Mouse (Mus musculus): ENCODE results near the gene Atp5e.
A peak's percentile ranks its signal among the peaks of the same experiment; 100 is the strongest.

Atp5e gene

DNA sequence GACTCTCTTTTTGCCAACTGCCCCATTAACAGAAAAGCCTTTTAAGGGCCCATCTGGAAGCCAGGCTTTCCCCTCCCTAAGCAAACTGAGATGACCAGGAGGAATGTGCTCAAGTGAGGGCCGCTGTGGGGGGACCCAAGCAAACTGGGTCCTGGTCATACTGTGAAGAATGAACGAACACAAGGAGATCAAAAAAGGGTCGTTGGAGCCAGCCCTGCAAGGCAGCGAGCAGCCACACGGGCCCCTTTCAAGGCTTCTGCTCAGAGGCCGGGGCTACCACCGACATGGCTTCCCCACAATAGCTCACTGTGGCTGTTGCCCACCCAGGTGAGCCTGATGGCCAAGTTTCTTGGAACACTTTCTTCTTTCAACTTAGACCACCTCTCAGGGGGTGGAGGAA lies 17.4 kb downstream of the Atp5e start:
- DNase-seq: no peak

DNA sequence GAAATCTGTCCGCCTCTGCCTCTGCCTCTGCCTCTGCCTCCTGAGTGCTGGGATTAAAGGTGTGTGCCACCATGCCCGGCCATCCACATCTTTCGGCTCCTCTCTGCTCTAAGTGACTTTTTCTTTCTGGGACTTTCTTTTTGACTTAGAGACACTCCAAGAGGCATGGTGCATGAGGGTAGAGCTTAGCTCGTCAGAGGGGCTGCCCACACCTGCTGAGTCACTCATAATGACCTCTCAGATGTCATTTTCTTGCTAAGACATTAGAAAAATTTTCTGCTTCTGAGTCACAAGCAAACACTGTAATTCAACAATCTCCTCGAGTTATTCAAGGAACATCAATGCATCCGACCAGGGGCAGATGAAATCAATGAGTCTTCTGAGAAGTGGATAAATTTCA lies 18.9 kb downstream of the Atp5e start:
- no peak for DNase-seq

DNA sequence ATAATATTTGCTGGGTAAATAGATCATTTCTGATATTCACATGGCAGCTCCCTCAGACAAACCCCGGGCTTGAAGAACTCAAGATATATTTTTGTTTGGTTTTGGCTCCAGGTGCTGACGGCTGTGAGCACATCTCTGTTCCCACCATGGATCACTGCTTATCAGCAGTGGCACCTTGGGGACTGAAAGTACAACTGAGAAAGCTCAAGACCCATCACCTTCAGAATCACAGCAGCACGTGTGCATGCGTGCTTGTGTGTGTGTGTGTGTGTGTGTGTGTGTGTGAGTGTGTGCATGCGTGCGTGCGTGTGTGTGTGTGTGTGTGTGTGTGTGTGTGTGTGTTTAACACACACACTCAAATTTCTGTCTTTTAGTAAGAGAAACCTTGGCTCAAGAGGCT lies 19.5 kb downstream of the Atp5e start:
- no peak for DNase-seq

DNA sequence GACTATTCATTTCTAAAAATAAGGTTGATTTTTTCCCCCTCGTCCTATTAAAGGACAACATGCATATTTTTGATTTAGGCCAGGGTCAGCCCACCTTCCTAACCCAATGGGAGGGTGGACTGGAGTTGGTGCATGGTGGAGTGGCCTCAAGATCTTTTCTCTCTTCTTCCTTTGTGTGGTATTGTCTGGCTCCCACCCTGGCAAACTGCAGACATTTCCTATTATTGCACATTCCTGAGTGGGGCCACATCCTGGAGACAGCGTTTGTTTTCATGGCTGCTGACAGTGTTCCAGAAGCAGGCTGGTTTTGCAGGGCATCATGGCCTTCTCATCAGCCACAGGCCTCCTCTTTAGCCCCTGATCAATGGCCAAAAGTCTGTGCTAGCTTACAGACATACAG lies 20.9 kb downstream of the Atp5e start:
- DNase-seq: no peak

DNA sequence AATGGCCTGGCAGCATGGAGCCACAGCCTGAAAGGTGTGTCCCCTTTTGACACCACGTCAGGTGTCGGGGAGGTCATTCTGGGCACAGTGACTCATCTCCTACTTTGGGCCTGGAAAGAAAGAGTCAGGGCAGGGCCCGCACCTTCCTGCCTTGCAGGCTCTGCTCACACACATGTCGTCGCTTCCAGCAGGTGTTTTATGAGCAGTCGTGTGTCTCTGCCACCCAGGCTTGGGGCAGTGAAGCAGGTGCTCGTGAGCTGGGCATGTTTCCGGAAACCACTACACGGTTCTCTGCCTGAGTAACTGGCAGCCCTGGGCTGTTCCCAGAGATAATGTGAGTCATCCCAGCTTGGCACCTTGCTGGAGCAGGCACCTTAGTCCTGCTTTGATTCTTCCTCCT lies 21.4 kb downstream of the Atp5e start:
- DNase-seq: peak; percentile 19

DNA sequence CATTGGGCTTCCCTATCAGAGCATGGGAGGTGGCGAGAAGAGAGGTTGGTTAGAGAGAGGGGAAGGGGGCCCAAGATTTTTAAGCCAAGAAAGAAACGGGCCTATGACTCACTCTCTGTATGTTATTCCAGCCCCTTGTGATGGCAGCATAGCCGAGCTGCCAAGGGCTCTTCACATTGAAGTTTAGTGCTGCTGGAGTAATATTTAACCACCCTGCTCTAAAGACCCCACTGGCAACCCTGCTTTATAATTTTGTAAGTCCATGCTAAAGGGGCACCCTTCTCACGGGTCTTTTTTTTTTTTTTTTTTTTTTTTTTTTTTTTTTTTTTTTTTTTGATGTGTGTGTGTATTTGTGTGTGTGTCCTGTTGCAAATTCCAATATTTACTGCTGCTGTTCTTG lies 22.0 kb downstream of the Atp5e start:
- DNase-seq: no peak

DNA sequence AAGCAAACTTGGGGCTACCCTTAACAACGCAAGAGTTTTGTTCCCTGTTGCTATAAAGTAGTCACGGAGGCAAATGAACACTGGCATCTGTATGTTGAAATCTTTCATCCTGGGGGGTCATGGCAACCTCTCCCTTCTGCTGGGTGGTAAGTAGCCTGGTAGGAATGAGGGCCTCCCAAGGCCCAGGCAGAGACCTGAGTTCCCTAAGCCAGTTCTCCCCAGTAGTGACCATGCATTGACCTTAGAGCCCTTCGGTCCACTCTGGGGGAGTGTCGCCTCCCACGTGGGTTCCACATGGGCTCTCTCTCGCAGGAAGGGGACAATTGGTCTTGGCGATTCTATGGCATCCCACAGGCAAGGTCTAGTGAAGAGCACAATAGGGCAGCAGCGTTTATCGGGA lies 23.9 kb downstream of the Atp5e start:
- DNase-seq: no peak

DNA sequence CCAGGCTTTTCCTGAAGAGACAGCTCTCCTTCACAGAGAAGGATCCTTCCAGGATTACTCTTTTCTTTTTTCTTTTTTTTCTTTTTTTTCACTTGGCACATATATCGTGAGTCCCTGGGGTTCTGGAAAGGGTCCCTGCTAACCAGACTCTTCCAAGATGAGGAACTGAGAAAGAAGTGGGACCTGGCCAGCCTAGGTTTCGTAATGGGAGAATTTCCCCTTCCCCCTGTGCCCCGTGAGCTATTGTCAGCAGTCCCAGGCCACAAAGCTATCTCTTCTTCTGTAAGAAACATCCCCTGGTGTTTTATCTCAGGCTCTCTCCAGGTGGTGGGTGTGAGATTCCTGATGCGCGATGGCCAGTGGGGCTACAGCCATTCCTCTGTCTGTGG lies 24.5 kb downstream of the Atp5e start:
- DNase-seq: no peak

DNA sequence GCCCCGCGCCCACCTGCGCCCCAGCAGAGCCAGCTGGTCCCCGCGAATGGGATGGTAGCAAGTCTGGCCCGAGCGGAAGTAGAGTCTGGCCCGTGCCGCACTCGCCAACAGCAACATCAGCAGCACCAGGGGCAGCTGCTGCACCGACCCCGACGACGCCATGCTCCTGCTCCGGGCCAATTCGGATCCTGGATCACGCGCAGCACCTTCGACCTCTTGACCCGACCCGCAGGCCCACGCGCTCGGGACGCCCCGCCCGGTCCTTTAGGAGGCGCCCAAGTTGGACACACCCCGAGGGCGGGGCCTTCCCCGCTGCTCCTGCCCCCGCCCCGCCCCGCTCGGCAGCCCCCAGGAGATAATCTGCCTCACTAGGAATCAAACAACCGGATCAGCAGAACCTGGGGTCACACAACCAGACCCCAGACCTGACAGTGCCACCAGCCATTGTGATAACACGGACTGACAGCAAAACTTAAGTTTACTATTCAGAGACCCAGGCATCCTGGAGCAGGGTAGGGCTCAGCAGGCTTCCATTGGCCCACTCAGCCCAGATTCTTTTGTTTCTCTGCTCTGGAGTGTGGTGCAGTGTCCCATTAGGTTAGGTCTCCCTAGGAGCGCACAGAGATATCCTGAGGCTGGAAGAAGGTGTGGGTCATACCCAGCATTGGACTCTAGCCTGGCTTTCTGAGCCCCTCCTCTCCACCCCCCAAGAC lies 25.0 kb downstream of the Atp5e start, which contains the start of gene Ctsz:
TSS of gene Ctsz (minus strand) at position 303 of the 713 bp plus-strand sequence.
- peak; percentile 78 for DNase-seq

DNA sequence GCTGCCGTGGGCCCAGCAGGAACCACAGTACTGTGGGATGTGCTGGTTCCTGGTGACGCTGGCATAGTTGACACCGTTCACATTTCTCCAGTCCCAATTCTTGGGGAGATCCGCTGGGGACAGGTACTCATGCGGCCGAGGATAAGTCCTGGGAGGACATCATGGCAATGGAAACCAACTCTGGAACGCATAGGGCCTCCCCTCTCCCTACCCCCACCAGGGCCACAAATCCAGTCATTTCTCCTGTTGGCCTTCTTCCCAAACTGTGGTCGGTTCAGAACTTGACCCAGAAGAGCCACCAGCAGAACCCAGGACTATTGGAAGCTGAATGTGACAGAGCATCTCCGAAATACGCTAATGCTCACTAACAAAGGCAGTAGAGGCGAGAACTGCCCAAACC lies 25.7 kb downstream of the Atp5e start:
- DNase-seq: no peak

DNA sequence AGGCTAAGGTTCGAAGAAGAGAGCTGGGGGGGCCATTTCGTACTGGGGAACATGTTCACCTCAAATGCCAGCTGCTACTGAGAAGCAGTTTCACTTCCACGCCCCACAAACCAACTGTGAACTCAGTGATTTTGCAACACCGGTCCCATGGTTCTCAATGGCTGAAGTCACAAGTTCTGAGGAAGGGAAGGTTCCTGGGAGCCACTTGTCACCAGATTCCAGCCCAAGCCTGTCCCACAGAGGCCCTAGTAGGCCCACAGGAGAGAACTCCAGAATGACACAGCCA lies 26.3 kb downstream of the Atp5e start:
- peak; percentile 59 for DNase-seq

DNA sequence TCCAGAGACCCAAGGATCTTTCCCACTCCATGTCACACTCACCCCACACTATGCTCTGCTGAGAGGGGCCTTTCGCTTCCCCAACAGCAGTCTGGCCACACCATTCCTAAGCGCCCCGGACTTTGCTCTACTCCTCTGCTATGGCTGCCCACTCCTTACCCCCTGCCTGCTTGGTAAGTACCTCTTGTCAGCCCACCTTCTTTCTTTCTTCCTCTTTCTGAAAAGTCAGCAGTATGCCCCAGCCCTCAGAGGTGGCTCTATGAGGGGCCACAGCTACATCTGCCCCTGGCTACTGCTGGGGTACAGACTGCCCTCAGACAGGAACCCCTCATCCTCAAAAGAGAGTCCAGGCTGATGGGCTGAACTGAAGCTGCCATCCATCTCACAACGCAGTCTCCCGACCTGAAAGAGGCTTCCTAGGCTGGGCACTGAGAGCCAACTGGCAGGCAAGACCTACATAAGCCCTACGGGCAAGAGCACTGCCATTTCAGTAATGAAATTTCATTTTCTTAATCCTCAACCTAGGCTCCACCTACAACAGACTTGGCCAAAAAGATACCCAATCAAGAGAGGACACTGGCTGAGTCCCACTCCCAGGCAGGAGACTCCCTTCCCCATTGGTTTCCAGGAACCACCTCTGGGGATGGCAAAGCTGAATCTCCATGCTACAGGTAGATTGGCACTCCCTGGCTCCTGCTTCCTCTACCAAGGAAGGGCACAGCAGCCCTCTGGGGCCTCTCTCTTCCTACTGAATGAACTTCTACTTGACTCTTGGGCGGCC lies 26.8 kb downstream of the Atp5e start:
- no peak for DNase-seq

DNA sequence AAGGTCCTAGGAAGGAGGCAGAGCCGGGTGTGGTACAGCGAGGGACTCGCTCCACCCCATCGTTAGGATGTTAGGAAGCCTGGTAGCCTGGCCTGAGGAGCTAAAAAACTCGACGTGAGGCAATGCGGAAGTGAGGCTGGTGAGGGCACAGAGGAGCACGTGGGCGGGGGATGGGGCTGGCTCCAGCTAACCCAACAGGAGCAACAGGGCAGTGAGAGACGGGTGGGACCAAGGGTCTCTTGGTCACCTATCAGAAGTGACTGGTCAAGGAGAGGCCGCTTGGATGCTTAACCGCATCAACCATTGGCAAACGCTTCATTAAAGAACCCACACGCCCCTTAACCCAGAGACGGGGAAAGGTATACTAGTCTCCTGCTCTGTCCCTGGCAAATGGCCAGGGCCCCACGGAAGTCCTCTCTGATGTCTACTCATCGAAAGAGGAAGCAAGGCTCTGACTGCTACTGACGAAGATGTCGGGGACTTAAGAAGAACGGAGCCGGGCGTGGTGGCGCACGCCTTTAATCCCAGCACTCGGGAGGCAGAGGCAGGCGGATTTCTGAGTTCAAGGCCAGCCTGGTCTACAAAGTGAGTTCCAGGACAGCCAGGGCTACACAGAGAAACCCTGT lies 27.7 kb downstream of the Atp5e start:
- peak; percentile 29 for DNase-seq

DNA sequence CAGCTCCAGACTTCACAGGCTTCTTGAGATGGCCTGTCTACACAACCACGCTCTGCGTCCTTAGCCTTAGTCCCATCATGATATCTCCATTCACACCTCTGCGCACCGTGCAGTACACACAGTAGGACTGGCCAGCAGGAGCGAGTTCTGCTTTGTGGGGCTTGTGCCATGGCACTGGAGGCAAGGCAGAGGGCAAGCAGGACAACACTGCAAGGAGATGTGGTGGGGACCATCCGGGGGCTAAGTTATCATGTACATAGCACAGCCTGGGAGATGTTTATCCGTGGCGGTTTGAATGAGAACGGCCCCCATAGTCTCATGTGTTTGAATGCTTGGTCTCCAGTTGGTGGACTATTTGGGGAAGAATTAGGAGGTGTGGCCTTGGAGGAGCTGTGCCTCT lies 29.0 kb downstream of the Atp5e start:
- no peak for DNase-seq

DNA sequence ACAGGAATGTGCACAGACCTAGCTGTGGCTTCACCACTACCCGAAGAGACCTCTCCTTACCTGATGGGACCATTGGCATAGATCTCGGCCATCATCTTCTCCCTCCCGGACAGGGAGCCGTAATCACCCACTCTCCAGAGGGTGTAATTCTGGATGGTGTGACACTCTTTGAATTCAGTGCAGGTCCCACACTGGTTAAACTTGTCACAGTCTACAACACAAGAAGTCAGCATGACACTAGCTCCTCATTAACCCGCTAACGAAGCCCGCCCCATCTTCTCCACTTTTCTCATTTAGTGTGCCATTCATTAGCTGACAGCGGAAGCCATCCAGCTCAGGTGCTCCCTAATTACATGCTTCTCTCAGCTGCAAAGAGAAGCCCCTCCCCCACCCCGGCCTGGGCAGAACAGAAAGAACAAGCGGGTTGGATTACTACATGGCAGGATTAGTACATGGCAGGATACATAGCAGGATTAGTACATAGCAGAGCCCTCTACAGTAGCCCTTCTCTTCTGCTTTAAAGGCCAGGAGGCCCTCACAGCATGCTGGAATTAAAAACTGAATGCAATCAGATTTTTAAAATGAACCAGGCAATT lies 34.8 kb downstream of the Atp5e start:
- no peak for DNase-seq

DNA sequence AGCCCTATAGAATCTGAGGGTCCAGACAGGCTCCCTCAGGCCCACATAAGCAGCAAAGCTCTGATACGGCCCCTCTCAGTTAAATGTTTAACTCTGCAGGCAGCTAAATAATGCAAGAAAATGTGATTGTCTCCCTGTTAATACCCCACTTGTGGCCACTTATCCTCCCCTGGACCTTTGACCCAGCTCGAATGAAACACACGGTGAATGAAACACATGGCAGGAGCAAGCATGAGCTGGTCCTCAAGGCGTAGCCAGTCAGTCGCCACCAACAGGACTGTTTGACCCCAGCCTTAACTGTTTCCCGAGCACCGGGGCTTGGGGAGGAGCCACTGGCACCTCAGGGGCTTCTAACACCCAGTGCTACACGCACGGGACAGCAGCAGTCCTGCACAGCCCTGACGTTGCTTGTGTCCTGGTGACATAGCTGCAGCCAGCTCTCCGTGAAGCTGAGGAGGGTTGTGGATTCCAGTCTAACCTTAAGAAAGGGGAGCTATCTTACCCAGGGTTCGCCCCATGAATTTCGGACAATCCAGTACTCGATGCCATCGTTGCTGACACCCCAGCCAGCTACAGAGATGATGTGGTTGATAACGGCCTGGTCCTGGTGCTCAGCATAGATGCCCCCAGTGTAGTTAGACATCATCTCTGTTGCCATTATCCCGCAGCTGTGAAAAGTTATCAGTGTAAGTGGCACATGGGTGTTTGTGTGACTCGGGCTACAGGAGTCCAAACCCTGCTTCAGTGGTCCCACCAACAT lies 35.6 kb downstream of the Atp5e start:
- DNase-seq: no peak

DNA sequence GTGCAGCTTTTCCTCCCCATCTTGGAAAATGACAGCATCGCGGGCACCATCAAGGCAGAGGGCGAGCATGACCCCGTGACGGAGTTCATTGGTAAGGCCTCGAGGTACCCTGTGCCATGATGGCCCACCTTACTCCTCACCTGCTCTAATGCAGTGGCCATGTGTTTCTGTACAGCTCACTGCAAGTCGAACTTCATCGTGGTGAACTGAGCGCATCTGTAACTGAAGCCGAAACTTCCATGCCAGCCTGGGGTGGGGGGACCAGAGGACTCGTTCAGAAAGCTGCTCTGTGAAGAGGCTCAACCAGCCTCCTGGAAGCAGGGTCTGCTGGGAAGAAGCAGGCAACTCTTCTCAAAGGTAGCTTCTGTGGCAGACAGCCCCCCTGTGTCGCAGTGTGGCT lies 37.0 kb downstream of the Atp5e start:
- DNase-seq: no peak

DNA sequence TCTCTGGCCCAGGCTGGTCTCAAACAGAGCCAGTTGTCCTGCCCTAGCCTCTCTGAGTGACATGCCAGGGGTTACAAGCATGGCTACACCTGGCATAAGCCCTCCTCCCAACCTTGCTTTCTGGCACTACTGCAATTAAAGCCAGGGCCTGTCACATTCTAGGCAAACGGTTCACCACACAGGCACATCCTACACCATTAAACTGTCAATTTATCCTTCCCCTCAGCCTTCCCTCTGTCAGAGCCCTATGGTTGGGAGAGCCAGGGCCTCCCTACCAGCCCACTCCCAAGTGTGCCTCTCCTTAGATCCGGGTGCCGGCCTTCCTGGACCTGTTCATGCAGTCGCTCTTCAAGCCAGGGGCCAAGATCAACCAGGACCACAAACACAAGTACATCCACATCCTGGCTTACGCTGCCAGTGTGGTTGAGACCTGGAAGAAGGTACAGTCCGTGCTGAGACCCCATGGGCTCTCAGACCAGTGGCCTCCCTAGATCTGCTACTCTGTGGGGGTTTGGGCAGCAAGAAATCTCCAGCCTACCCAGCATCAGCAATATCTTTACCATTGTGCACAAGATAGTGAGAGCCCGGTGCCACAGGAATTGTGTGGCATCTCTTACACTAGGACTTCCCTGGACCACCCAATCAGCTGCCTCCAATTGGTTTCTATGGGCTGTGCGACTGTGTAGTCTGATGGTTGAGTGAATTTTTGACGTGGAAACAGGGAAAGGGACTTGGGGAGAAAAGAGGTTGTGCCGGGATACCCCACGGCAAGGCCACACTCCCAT lies 39.4 kb downstream of the Atp5e start:
- DNase-seq: no peak

DNA sequence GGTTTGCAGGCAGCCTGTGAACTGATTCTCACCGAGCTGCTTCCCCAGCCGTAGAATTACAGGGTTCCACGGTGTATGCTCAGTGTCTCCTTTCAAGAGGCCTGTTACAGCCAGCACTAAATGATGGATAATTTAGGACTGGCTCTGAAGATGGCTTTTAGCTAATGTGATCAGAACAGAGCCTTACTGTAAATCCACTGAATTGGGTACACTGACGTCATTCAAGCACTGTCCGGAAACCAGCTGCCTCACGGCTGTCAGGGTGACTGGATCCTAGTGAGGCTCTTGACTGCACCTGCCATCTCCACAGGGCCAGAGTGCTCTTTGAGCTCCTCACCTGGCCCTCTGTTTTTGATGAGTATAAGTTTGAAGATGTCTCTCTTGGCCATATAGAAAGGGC lies 42.8 kb downstream of the Atp5e start:
- DNase-seq: no peak

DNA sequence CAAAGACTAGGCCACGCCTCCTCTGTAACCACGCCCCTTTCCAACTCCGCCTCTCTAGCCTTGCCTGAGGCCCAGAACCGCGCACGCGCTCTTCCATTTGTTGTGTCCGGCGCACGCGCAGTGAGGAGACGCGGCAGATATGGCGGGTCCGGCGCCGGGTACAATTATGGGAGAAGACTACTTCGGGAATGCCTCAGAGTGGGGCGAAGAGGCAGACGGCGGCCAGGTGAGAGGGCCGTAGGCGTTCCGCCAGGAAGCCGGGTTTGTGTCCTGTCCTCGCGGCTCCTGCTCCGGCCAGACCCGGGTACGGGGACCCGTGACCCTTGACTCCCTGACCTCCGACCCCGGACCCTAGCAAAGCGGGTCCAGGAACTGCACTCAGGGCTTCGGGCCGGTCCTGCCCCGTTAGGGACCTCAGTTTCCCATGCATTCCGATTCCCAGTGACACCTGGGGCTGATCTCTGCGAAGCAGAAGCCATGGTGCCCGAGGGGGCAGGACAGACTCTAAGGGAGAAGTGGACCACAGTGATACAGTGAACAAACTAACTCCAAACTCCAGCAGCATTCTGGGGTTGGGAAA lies 48.1 kb downstream of the Atp5e start, which contains the start of gene Nelfcd:
TSS of gene Nelfcd (plus strand) at position 74 of the 580 bp plus-strand sequence.
- peak; percentile 96 for DNase-seq

DNA sequence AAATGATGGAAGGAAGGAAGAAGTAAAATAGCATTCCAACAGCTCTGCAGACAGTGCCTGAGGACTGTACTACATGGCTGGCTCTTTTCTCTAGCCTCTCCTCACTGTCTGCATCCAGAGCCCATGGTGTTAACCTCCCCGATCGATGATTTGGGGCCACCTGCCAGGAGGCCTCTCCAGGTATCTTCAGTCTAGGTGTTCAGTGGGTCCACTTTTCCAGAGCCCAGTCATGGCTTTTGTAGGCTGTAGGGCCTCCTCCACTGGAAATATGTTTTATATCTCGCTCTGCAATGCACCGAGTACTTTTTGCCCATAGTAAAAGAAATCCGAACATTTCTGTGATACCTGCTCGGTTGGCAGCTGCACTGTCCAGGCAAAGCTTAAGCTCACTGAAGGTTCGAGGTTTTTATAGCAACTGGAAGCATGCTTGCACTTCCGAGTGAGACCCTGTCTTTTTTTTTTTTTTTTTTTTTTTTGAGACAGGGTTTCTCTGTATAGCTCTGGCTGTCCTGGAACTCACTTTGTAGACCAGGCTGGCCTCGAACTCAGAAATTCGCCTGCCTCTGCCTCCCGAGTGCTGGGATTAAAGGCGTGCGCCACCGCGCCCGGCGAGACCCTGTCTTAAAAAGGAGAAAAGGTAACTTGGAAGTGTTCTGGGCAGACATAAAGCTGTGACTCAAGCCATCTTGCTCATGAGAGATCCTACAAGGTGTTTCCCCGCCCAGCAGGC lies 48.7 kb downstream of the Atp5e start:
- DNase-seq: no peak

Data from lung, postnatal 10 days (tissue).